Mouse (Mus musculus) midbrain, postnatal 0 days (tissue): ENCODE data around the gene B3galt4. TPM values are rescaled to one million over a fixed set of nuclear protein-coding genes. Genes with fewer than 3 reads are reported as not detected.

ENCODE experiments used
- ATAC-seq: fragments of 200-750 bp; cut with Nextera tagmentation; 2 replicates; pipeline ENCODE4 v1.8.0; 2017; ENCODE audit warnings: moderate number of reproducible peaks, mild to moderate bottlenecking, moderate TSS enrichment, moderate library complexity; ENCODE audit not compliant: low FRiP score
- DNase-seq: peaks from one replicate; pipeline ENCODE4 v3.0.0-alpha.2; 2015; ENCODE audit warnings: low spot score
- H3K27ac ChIP-seq: fragments of 300-500 bp; sonication (generic); 2 replicates; pipeline ENCODE4 v1.5.1; 2014; ENCODE audit warnings: low read depth, mild to moderate bottlenecking, low read length, mixed read lengths
- H3K27me3 ChIP-seq: fragments of 300-500 bp; sonication (generic); 2 replicates; pipeline ENCODE4 v1.6.1; 2014; ENCODE audit warnings: low read length, control low read depth, mixed read lengths; ENCODE audit not compliant: insufficient read depth
- H3K36me3 ChIP-seq: fragments of 300-500 bp; sonication (generic); 2 replicates; pipeline ENCODE4 v1.6.1; 2014; ENCODE audit warnings: low read length, control low read depth, mixed read lengths; ENCODE audit not compliant: insufficient read depth
- H3K4me1 ChIP-seq: fragments of 300-500 bp; sonication (generic); 2 replicates; pipeline ENCODE4 v1.6.1; 2014; ENCODE audit warnings: mild to moderate bottlenecking, control low read depth, antibody characterized with exemption, low read length, mixed read lengths; ENCODE audit not compliant: insufficient read depth
- H3K4me2 ChIP-seq: fragments of 300-500 bp; sonication (generic); 2 replicates; pipeline ENCODE4 v1.6.1; 2014; ENCODE audit warnings: low read depth, mild to moderate bottlenecking, low read length, mixed read lengths; ENCODE audit not compliant: poor library complexity, severe bottlenecking
- H3K4me3 ChIP-seq: fragments of 300-500 bp; sonication (generic); 2 replicates; pipeline ENCODE4 v1.5.1; 2014; ENCODE audit warnings: low read depth, mild to moderate bottlenecking, low read length, moderate library complexity
- H3K9ac ChIP-seq: fragments of 300-500 bp; sonication (generic); replicated peaks from 2 replicates; pipeline ENCODE4 v1.6.1; 2014; ENCODE audit warnings: mild to moderate bottlenecking, low read length, moderate library complexity, mixed read lengths; ENCODE audit not compliant: poor library complexity, severe bottlenecking
- H3K9me3 ChIP-seq: fragments of 300-500 bp; sonication (generic); 2 replicates; pipeline ENCODE4 v1.6.1; 2016; ENCODE audit warnings: low read length, control low read depth
- CTCF ChIP-seq: IDR thresholded peaks from 2 replicates; pipeline ENCODE4 v1.5.1; 2016; ENCODE audit warnings: antibody characterized with exemption, mild to moderate bottlenecking
- WGBS: fragments of 180-500 bp; shearing (Covaris S2); extraction: QIAGEN DNeasy Blood & Tissue Kit; methylation state at CpG from one replicate; pipeline ENCODE4 v1.1.7; 2014; 5-methylcytosine and 5-hydroxymethylcytosine counted together
- polyA plus RNA-seq: library from polyadenylated mRNA; unstranded; fragments of >200 nt; fragmentation: Nextera tagmentation; extraction: Ambion mirVana; gene quantifications from 2 replicates; pipeline ENCODE4 v1.2.1, GENCODE M21; 2015
- total RNA-seq: library from RNA; depleted of rRNA; stranded (reverse); fragments of >200 nt; gene quantifications from 2 replicates; pipeline ENCODE4 v1.2.3, GENCODE M21; 2014

B3galt4 gene
- total and polyA plus RNA-seq, 2 experiments from 2014 or later = 11.1 to 14.1 TPM

DNA sequence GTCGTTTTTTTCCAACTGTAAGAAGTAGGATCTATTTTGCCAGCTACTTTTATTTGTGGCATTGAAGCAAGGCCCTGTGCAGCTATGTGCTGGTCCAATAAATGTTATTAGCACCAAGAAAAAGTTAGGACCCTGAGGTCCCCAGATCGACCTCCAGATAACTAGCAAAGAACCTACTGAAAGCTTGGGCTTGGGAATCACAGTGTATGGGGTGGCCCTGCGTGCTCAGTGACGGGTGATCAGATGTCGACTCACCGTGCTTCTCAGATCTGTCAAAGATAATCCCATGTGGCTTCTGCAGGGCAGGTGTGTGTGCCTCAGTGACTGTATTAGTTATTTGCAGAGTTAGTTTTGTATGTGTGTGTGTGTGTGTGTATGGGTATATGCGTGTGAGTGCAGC lies 29.9 kb downstream of the B3galt4 start:
- Histone ChIP-seq H3K27me3 (no peaks in the 10 kb centered on the region), H3K4me1 (no peaks in the 10 kb centered on the region), H3K36me3 (no peaks in the 10 kb centered on the region), H3K27ac (no peak overlapping the region), H3K4me3 (no peak overlapping the region), H3K4me2 (no peak overlapping the region), H3K9me3 (no peaks in the 10 kb centered on the region), H3K9ac (no peak overlapping the region)
- ATAC-seq (no peak), DNase-seq (no peak)
- no peak for TF ChIP-seq CTCF
- 92% methylated on average over 7 of the region's 7 CpGs for WGBS

DNA sequence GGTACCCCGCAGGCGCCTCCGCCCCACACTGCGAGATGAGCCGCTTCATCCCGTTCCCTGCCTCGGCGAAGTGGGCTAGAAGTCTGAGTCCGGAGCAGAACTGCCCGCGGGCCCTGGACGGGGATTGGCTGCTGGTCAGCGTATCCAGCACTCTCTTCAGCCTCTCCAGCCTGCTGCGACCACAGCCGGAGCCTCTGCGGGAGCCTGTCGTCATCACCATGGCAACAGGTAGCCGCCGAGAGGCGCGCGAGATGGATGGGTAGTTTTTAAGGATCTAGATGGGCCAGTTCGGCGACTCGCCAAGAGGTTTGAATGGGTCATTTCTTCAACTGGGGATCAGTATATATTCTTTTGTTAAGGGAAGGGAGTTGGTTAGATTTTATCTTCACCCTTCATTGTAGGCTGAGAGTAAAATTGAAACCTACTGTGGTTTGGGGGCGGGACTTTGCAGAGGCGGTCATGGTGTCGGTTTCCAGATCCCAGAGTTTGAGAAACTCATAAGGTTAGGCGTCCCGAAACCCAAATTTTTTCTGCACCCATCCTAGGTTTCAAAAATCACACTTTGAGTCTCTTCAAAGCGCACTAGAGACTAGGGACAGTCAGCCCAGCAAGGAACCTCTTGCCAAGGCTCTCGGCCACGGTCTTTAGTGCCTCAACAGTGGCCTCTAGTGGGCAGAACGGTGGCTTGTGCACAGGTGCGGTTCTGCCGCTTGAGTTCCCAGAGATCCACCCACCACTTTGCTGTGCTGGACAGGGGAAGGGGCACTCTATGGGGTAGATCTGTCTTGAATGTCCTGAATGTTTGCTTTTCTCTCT lies 30.8 kb downstream of the B3galt4 start:
- Histone ChIP-seq H3K4me3 (peak overlapping the region; percentile 38), H3K27me3 (no peaks in the 10 kb centered on the region), H3K36me3 (no peaks in the 10 kb centered on the region), H3K9ac (peak overlapping the region; percentile 39), H3K27ac (peak overlapping the region; percentile 48; the same call in 1 of the 2 replicates), H3K9me3 (no peaks in the 10 kb centered on the region), H3K4me2 (peak overlapping the region; percentile 70), H3K4me1 (no peaks in the 10 kb centered on the region)
- DNase-seq (peak; percentile 83), ATAC-seq (no peak)
- peak; percentile 83 for TF ChIP-seq CTCF
- 3% methylated on average over 36 of the region's 36 CpGs for WGBS

DNA sequence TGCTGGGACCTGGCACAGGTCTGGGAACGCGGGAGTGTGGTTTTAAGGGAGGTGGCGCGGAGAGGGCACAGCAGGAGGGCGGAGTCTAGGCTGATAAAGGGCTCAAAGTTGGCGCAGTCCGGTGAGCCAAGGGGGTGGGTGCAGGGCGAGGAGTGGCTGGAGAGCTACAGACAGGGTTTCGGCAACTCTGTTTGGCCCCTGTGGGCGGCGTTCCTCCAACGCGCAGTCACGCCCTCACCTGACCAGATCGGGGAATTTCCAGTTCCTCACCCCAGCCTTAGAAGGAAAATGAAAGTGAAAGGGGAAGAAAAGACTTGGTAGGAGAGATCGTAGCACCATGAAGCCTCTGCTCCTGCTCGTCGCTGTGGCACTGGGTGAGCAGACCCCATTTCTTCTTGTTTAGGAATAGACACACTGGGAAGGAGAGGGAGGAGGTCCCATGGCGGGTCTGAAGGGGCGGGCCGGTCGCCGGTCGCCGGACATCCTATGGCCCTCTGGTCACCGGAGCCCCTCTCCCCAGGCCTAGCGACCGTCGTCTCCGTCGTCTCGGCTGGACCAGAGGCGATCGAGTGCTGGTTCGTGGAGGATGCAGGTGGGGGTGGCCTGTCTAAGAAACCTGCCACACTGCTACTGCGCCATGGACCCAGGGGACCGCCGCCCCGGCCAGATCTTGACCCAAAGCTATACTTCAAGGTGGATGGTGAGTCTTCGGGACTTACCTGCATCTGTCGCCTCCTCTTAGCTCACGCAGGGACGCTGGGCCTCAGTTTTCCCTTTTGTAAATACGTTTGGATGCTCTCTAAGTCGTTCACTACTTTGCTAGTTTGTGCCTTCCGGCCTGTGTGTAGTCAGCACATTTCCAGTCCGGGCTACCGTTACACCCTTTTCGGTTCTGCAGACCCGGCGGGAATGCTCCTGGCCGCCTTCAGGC lies 31.7 kb downstream of the B3galt4 start:
- ATAC-seq = no peak
- TF ChIP-seq CTCF = peak; percentile 29
- Histone ChIP-seq H3K27ac (peak overlapping the region; percentile 48; the same call in 1 of the 2 replicates), H3K4me2 (peak overlapping the region; percentile 70), H3K4me1 (no peaks in the 10 kb centered on the region), H3K4me3 (peak overlapping the region; percentile 38), H3K9ac (peak overlapping the region; percentile 39), H3K36me3 (no peaks in the 10 kb centered on the region), H3K9me3 (no peaks in the 10 kb centered on the region), H3K27me3 (no peaks in the 10 kb centered on the region)
- DNase-seq = peak; percentile 34
- 4% methylated on average over 52 of the region's 52 CpGs for WGBS

DNA sequence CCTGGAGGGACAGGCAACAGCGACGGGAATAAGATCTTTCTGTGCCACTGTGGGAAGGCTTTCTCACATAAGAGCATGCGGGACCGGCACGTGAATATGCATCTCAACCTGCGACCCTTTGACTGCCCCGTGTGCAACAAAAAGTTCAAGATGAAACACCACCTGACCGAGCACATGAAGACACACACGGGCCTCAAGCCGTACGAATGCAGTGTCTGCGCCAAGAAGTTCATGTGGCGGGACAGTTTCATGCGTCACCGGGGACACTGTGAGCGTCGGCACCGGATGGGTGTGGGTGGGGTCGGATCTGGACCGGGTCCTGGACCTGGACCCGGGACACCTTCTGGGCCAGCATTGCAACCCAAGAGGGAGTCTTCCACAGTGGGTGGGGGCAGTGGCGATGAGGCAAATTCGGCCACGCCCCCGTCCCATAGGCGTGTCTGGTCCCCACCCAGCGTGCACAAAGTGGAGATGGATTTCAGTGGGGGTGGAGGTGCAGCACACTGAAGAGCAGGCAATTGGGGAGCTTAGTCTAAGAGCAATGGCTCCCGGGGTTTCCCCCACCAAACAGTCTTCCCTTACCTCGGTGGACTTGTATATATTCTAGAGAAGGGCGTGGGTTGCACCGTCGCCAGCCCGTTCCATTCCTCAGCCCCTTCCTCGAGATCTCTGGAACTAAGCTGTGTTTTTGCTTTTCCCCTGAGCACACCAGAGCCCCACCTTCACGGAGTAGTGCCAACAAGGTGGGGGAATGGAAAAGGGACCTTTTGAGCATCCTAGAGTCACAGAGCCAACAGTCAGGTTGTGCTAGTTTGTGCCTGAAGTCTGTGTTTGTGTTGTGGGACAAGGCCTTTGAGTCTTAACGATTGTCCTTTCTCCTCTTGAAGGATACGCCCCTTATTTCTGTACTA lies 32.7 kb downstream of the B3galt4 start:
- no peak for TF ChIP-seq CTCF
- peak overlapping the region; percentile 70; the same call in 1 of the 2 replicates for H3K4me2 ChIP-seq
- H3K4me3 ChIP-seq = peak overlapping the region; percentile 38
- peaks cover 8% of the 10 kb centered on the region for H3K36me3 ChIP-seq
- no peak overlapping the region for H3K27ac ChIP-seq
- no peaks in the 10 kb centered on the region for H3K4me1 ChIP-seq
- no peaks in the 10 kb centered on the region for H3K27me3 ChIP-seq
- DNase-seq (no peak), ATAC-seq (no peak)
- H3K9ac ChIP-seq = no peak overlapping the region
- whole genome bisulfite sequencing = 65% methylated on average over 37 of the region's 37 CpGs
- no peaks in the 10 kb centered on the region for H3K9me3 ChIP-seq

DNA sequence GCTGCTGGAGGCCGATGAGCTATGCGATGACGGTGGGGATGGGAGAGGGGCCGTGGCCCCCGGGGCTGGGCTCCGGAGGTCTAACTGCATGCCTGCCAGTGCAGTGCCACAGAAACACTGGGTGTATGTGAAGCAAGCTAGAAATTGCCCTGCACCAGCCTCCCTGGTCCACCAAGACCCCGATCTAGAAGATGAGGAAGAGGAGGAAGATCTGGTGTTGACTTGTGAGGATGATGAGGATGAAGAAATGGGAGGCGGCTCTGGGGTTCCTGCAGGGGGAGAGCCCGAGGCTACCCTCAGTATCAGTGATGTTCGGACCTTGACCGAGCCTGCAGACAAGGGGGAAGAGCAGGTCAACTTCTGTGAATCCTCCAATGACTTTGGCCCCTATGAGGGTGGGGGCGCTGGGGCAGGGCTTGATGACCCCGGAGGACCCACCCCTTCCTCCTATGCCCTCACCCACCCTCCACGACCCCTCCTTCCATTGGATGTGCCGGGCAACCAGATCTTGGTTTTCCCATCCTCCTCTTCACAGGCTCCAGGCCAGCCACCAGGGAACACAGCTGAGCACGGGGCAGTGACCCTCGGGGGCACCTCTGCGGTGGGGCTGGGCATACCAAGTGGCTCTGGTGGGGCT lies 33.5 kb downstream of the B3galt4 start:
- H3K36me3 ChIP-seq = peaks cover 12% of the 10 kb centered on the region
- H3K27ac ChIP-seq = no peak overlapping the region
- no peak overlapping the region for H3K4me2 ChIP-seq
- H3K4me3 ChIP-seq = no peak overlapping the region
- ATAC-seq (no peak), DNase-seq (no peak)
- WGBS = 87% methylated on average over 18 of the region's 18 CpGs
- no peaks in the 10 kb centered on the region for H3K4me1 ChIP-seq
- no peak for TF ChIP-seq CTCF
- no peaks in the 10 kb centered on the region for H3K27me3 ChIP-seq
- no peaks in the 10 kb centered on the region for H3K9me3 ChIP-seq
- no peak overlapping the region for H3K9ac ChIP-seq
